Mouse (Mus musculus) kidney, postnatal 0 days (tissue): ENCODE results near the gene Rin3. TPM values are rescaled to one million over a fixed set of nuclear protein-coding genes. Genes with fewer than 3 reads are reported as not detected.
A peak's percentile ranks its signal among the peaks of the same experiment; 100 is the strongest.

ENCODE experiments used
- ATAC-seq: fragments of 200-750 bp; cut with Nextera tagmentation; replicated peaks from 2 replicates; pipeline ENCODE4 v1.8.0; 2017; ENCODE audit warnings: low read depth, moderate number of reproducible peaks, moderate TSS enrichment, moderate library complexity; ENCODE audit not compliant: low FRiP score
- DNase-seq: peaks from one replicate; pipeline ENCODE4 v3.0.0-alpha.2; 2016; ENCODE audit warnings: low spot score
- H3K27ac ChIP-seq: fragments of 300-500 bp; sonication (generic); 2 replicates; pipeline ENCODE4 v1.5.1; 2014; ENCODE audit warnings: mild to moderate bottlenecking
- H3K27me3 ChIP-seq: fragments of 300-500 bp; sonication (generic); 2 replicates; pipeline ENCODE4 v1.6.1; 2014; ENCODE audit warnings: low read length, mixed read lengths; ENCODE audit not compliant: insufficient read depth
- H3K36me3 ChIP-seq: fragments of 300-500 bp; sonication (generic); 2 replicates; pipeline ENCODE4 v1.6.1; 2014; ENCODE audit warnings: low read length, mixed read lengths; ENCODE audit not compliant: insufficient read depth
- H3K4me1 ChIP-seq: fragments of 300-500 bp; sonication (generic); replicated peaks from 2 replicates; pipeline ENCODE4 v1.6.1; 2014; ENCODE audit warnings: antibody characterized with exemption, low read length, mixed read lengths; ENCODE audit not compliant: insufficient read depth
- H3K4me2 ChIP-seq: fragments of 300-500 bp; sonication (generic); 2 replicates; pipeline ENCODE4 v1.6.1; 2014; ENCODE audit warnings: mild to moderate bottlenecking, low read length, moderate library complexity, mixed read lengths
- H3K4me3 ChIP-seq: fragments of 300-500 bp; sonication (generic); replicated peaks from 2 replicates; pipeline ENCODE4 v1.5.1; 2014; ENCODE audit warnings: low read depth, low read length
- H3K9ac ChIP-seq: fragments of 300-500 bp; sonication (generic); 2 replicates; pipeline ENCODE4 v1.6.1; 2014; ENCODE audit warnings: low read depth, low read length
- H3K9me3 ChIP-seq: fragments of 300-500 bp; sonication (generic); replicated peaks from 2 replicates; pipeline ENCODE4 v1.6.1; 2016; ENCODE audit warnings: low read length, inconsistent platforms, mixed read lengths
- CTCF ChIP-seq: IDR thresholded peaks from 2 replicates; pipeline ENCODE4 v1.5.1; 2016; ENCODE audit warnings: antibody characterized with exemption, low read depth, mild to moderate bottlenecking, moderate library complexity
- WGBS: fragments of 180-500 bp; shearing (Covaris S2); extraction: QIAGEN DNeasy Blood & Tissue Kit; methylation state at CpG from one replicate; pipeline ENCODE4 v1.1.7; 2014; 5-methylcytosine and 5-hydroxymethylcytosine counted together
- polyA plus RNA-seq: library from polyadenylated mRNA; unstranded; fragments of >200 nt; fragmentation: Nextera tagmentation; extraction: Ambion mirVana; gene quantifications from 2 replicates; pipeline ENCODE4 v1.2.1, GENCODE M21; 2015

Rin3 gene
- polyA plus RNA-seq, 1 experiment from 2014 or later = 8.8 TPM

- Histone ChIP-seq H3K9ac (no peak overlapping the region), H3K9me3 (no peaks in the 10 kb centered on the region), H3K4me1 (no peaks in the 10 kb centered on the region), H3K27me3 (no peaks in the 10 kb centered on the region), H3K27ac (no peak overlapping the region), H3K4me2 (no peak overlapping the region), H3K36me3 (no peaks in the 10 kb centered on the region), H3K4me3 (no peak overlapping the region)
- DNase-seq (no peak), ATAC-seq (no peak)
- 68% methylated on average over 14 of the region's 14 CpGs for WGBS
- no peak for TF ChIP-seq CTCF
These were observed 62.4 kb downstream of the Rin3 start for GRCm38 (mm10) chr12:102345031-102345815.

GRCm38 (mm10) chr12:102346507-102346906 is 63.7 kb downstream of the Rin3 start:
- H3K4me3 ChIP-seq = no peak overlapping the region
- 15% methylated on average over 1 of the region's 1 CpGs for WGBS
- no peaks in the 10 kb centered on the region for H3K36me3 ChIP-seq
- DNase-seq (peak; percentile 68), ATAC-seq (no peak)
- H3K4me1 ChIP-seq = no peaks in the 10 kb centered on the region
- H3K27ac ChIP-seq = no peak overlapping the region
- no peak overlapping the region for H3K4me2 ChIP-seq
- H3K9ac ChIP-seq = no peak overlapping the region
- TF ChIP-seq CTCF = peak; percentile 74
- H3K9me3 ChIP-seq = no peaks in the 10 kb centered on the region
- no peaks in the 10 kb centered on the region for H3K27me3 ChIP-seq

DNA sequence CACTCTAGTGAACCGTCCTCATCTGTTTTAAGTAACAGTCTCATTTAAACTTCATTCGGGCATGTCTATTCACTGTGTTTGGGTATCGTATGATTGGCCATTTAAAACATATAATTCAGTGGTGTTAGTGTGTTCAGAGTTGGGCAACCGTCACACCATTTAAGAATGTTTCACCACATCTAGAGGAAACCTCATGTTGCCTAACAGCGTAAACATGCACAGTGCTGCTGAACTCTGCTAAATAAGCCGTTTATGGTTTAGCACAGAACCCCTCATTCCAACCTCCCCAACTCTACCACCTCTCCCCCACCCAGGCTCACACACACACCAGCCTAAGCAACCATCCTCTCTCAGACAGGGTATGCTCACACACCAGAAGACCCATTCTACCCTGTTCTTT is 65.6 kb downstream of the Rin3 start:
- Histone ChIP-seq H3K4me2 (no peak overlapping the region), H3K9ac (no peak overlapping the region), H3K4me3 (no peak overlapping the region), H3K4me1 (no peaks in the 10 kb centered on the region), H3K9me3 (no peaks in the 10 kb centered on the region), H3K27ac (no peak overlapping the region), H3K36me3 (no peaks in the 10 kb centered on the region), H3K27me3 (no peaks in the 10 kb centered on the region)
- no peak for TF ChIP-seq CTCF
- ATAC-seq = no peak
- WGBS = 92% methylated on average over 6 of the region's 6 CpGs
- no peak for DNase-seq

- ATAC-seq = no peak
- Histone ChIP-seq H3K4me1 (no peaks in the 10 kb centered on the region), H3K27me3 (no peaks in the 10 kb centered on the region), H3K4me2 (no peak overlapping the region), H3K9me3 (no peaks in the 10 kb centered on the region), H3K27ac (no peak overlapping the region), H3K4me3 (no peak overlapping the region), H3K9ac (no peak overlapping the region), H3K36me3 (no peaks in the 10 kb centered on the region)
- 79% methylated on average over 1 of the region's 1 CpGs for WGBS
- no peak for DNase-seq
- TF ChIP-seq CTCF = no peak
These were observed 68.1 kb downstream of the Rin3 start for GRCm38 (mm10) chr12:102350997-102351396.

DNA sequence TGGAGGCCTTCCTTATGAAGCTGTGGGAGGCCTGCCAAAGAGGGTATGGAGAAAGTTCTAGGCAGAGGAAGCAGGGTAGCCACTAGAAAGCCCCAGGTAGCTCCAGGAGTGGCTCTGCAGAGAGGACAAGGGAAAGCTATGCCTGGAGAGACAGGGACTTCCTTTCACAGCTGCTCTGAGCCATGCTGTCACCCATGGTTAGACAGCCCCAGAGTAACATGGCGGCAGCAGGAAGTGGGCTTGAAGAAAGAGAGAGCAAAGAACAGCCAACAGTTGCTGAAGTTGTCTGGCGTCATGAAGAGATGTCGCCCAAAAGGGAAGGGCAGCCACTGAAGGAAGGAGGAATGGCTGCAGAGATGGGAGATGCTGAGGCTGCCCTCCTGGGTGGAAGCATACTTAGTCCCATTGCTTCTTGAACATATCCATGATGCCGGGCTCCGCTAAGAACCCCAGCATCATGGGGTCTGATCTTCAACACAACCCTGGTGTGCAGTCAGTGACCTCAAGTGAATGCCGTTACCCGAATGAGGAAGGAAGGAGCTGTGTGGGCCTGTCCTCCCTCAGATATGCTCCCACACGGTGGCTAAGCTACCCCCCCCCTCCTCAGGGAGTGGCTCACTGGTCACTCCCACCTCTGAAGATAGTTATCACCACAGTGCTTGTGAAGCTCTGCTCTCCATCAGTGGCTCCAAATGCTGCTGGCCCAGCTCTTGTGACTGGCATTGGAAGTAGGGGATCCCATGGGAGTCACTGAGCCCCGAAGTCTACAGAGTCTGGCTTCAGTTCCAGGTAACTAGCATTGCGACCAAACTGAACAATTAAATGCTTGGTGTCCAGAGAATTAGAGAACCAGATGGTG is 71.5 kb downstream of the Rin3 start:
- Histone ChIP-seq H3K27me3 (no peaks in the 10 kb centered on the region), H3K4me3 (no peak overlapping the region), H3K36me3 (0 out of 2 replicates have a peak, but pooled peaks cover 3% of the 10 kb centered on the region), H3K4me2 (no peak overlapping the region), H3K27ac (no peak overlapping the region), H3K9ac (no peak overlapping the region), H3K4me1 (no peaks in the 10 kb centered on the region), H3K9me3 (no peaks in the 10 kb centered on the region)
- ATAC-seq (no peak), DNase-seq (no peak)
- WGBS = 74% methylated on average over 10 of the region's 10 CpGs
- TF ChIP-seq CTCF = no peak

- H3K4me2 ChIP-seq = no peak overlapping the region
- no peaks in the 10 kb centered on the region for H3K4me1 ChIP-seq
- 0 out of 2 replicates have a peak, but pooled peaks cover 3% of the 10 kb centered on the region for H3K36me3 ChIP-seq
- no peak for TF ChIP-seq CTCF
- H3K27ac ChIP-seq = no peak overlapping the region
- ATAC-seq = no peak
- no peaks in the 10 kb centered on the region for H3K27me3 ChIP-seq
- H3K9me3 ChIP-seq = no peaks in the 10 kb centered on the region
- H3K9ac ChIP-seq = no peak overlapping the region
- no peak for DNase-seq
- H3K4me3 ChIP-seq = no peak overlapping the region
These were observed 72.9 kb downstream of the Rin3 start for GRCm38 (mm10) chr12:102355784-102356183.
